Mouse (Mus musculus): ENCODE data around the gene Tyrobp. TPM values are rescaled to one million over a fixed set of nuclear protein-coding genes. Genes with fewer than 3 reads are reported as not detected.

Gene Tyrobp
- polyA plus RNA-seq, 1 experiment from 2014 or later, result 27.1 TPM

DNA sequence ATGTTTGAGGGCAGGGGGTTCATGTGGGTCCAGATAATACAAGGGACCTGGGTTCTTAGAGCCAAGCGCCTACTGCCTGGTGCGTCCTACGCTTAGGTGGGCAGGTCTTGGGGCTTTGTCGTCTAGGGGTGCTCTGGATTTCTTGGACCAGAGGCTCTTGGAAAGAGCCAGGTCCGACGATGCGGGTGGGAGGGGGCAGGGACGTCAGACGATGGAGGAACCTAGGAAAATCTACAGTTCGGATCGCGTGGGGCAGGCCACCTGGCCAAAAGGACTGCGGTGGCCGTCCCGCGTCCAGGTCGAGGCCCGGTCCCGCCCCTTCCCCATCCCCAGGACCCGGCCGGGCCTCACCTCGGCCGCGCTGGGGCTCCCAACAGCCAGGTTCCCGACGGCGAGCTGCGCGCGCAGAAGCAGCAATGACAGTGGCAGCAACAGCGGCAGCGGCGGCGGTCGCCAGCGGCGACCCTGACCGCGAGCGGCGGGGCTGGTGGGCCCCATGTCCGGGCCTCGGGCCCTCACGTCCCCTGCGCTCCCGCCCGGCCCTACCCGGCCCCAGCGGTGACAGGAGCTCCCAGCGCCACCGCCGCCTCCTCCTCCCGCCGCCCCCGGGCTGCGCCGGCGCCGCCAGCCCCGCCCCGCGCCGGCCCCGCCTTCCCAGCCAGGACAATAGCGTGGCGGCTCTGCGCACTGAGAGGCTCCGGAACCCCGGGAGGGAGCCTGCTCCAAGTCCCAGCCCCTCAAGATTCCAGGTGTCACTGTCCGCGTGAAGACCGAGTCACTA is 31.6 kb downstream of the Tyrobp start, which contains the start of gene Aplp1:
Gene Aplp1 (minus strand): TSS at position 565 of the 781 bp plus-strand sequence.
- peak; percentile 70 for ATAC-seq (replicated peaks; ENCODE audit: insufficient number of reproducible peaks, insufficient read depth, low FRiP score, low read depth)
- Histone ChIP-seq H3K4me1 (replicated peaks) (peaks cover 13% of the 10 kb centered on the region), H3K36me3 (no peaks in the 10 kb centered on the region), H3K4me2 (peak within 1 kb of the TSS; percentile 95), H3K9me3 (replicated peaks) (no peaks in the 10 kb centered on the region), H3K4me3 (peak within 1 kb of the TSS; percentile 66), H3K27me3 (peaks cover 73% of the 10 kb centered on the region), H3K9ac (peak within 1 kb of the TSS; percentile 58), H3K27ac (no peak within 1 kb of the TSS)
- WGBS, result under 1% methylated on average over 64 of the region's 72 CpGs

DNA sequence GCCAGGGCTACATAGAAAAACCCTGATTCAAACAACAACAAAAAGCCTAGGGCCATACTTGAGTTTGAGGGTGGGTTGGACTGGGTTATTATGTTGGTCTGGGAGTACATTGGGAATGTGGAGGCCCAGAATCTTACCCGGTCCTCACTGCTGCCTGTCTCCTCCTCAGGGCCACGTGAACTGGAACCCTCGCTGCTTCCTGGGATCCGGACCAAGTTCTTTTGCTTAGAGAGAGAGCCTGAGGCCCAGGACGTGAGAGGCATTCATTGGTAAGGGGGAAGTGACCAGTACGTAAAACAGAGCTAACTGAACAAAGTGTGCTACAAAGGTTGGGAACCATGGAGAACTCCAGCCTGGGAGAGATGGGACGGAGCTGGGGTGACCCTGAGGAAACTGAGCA is 36.7 kb downstream of the Tyrobp start:
- H3K27ac ChIP-seq, result no peak overlapping the region
- H3K9ac ChIP-seq, result no peak overlapping the region
- peaks cover 4% of the 10 kb centered on the region; the same call in 1 of the 2 replicates for H3K4me1 ChIP-seq (replicated peaks)

DNA sequence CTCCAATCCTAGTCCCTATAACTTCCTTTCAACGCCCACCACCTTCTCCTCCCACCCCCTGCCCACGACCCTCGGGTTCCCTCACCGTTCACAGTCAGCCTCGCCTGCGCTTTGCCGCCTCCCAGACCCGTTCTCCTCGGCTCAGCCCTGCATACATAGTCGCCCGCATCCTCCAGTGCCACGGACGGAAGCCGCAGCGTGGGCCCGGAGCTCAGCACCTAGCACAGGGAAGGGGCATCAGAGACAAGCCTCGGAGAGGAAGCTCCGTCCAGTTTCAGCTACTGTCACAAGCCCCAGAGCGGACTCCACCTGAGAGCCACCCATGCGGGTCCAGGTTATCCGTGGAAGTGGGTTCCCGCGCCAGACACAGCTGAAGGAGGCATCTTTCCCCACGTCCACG is 39.8 kb downstream of the Tyrobp start:
- Histone ChIP-seq H3K4me2 (no peak overlapping the region), H3K4me3 (peak overlapping the region; percentile 14; the same call in 1 of the 2 replicates), H3K9me3 (replicated peaks) (no peaks in the 10 kb centered on the region), H3K36me3 (no peaks in the 10 kb centered on the region), H3K9ac (no peak overlapping the region), H3K27me3 (peaks cover 84% of the 10 kb centered on the region), H3K4me1 (replicated peaks) (peaks cover 17% of the 10 kb centered on the region), H3K27ac (no peak overlapping the region)
- WGBS, result 19% methylated on average over 25 of the region's 25 CpGs
- ATAC-seq (replicated peaks; ENCODE audit: insufficient number of reproducible peaks, insufficient read depth, low FRiP score, low read depth), result no peak

More for the DNA sequence above, 36.7 kb downstream of the Tyrobp start:
- ATAC-seq (replicated peaks; ENCODE audit: insufficient number of reproducible peaks, insufficient read depth, low FRiP score, low read depth), result no peak; the same call in 1 of the 2 replicates
- peaks cover 75% of the 10 kb centered on the region for H3K27me3 ChIP-seq
- 64% methylated on average over 7 of the region's 7 CpGs for WGBS
- no peak overlapping the region for H3K4me2 ChIP-seq
- no peak overlapping the region for H3K4me3 ChIP-seq
- no peaks in the 10 kb centered on the region for H3K9me3 ChIP-seq (replicated peaks)
- no peaks in the 10 kb centered on the region for H3K36me3 ChIP-seq

DNA sequence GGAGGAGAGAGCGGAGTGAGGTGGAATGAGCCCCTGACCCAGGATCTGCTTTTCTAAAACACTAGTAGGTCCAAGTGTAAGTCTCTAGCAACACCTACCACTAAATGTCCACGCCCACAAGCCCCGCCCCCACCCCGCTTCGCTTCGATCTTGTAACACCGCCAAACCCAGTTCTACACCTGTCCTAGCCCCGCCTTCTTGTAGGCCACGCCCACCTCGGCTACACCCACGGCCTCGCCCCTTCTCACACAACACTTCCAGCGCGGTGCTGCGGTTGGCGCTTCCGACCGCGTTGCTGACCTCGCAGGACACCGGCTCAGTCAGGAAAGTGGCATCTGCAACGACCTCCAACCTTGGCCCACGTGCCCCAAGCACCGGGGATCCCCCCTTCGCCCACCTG is 40.2 kb downstream of the Tyrobp start:
- Histone ChIP-seq H3K9ac (no peak overlapping the region), H3K27me3 (peaks cover 87% of the 10 kb centered on the region), H3K27ac (no peak overlapping the region), H3K4me3 (peak overlapping the region; percentile 14; the same call in 1 of the 2 replicates), H3K4me2 (peak overlapping the region; percentile 34), H3K9me3 (replicated peaks) (no peaks in the 10 kb centered on the region), H3K4me1 (replicated peaks) (peaks cover 17% of the 10 kb centered on the region), H3K36me3 (no peaks in the 10 kb centered on the region)
- no peak for ATAC-seq (replicated peaks; ENCODE audit: insufficient number of reproducible peaks, insufficient read depth, low FRiP score, low read depth)
- WGBS, result 3% methylated on average over 25 of the region's 25 CpGs

DNA sequence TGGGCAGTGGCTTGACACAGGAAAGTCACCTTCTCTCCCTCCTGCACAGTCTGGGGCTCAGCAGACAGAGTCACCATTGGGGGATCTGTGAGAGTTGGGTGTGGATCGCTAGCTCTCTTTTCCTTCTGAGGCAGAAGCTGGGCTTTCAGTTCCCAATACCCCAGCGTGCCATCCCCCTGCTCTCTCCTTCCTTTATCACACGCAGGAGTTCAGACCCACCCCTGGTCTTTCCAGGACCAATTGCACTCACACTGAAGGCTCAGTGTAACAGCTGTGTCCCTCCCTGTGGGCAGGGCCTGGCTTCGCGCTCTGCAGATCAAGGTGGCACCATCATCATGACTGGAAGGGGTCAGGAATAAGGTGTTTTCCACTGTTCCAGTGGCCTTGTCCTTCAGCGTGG is 40.7 kb downstream of the Tyrobp start:
- no peaks in the 10 kb centered on the region for H3K9me3 ChIP-seq (replicated peaks)
- peaks cover 92% of the 10 kb centered on the region for H3K27me3 ChIP-seq
- H3K4me1 ChIP-seq (replicated peaks), result peaks cover 17% of the 10 kb centered on the region
- no peak overlapping the region for H3K9ac ChIP-seq
- WGBS, result 14% methylated on average over 6 of the region's 6 CpGs
- ATAC-seq (replicated peaks; ENCODE audit: insufficient number of reproducible peaks, insufficient read depth, low FRiP score, low read depth), result no peak
- no peak overlapping the region for H3K27ac ChIP-seq
- H3K4me2 ChIP-seq, result no peak overlapping the region
- no peak overlapping the region for H3K4me3 ChIP-seq
- no peaks in the 10 kb centered on the region for H3K36me3 ChIP-seq

DNA sequence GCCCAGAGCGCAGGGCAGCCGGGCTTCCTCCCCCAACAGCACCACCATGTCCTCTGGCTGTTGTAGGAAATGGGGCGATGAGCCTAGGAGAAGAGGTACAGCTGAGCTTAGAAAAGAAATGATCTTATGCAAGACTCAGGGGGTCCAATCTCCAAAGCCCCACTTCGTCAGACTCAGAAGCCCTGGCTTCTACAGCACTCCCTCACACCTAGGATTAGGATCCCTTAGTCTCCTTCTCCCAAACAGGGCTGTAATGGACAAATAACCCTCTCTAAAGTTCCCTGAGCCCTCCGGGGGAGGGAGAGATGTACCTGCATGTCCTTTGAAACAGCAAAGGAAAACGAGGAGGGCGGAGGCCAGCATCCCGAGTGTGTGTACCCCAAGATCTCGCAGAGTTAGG is 42.9 kb downstream of the Tyrobp start:
- peaks cover 96% of the 10 kb centered on the region for H3K27me3 ChIP-seq
- peaks cover 17% of the 10 kb centered on the region for H3K4me1 ChIP-seq (replicated peaks)
- no peak overlapping the region for H3K9ac ChIP-seq
- no peak overlapping the region for H3K4me2 ChIP-seq
- 0 out of 2 replicates have a peak overlapping the region, but pooled peaks have one; percentile 13 for H3K4me3 ChIP-seq
- no peak overlapping the region for H3K27ac ChIP-seq
- ATAC-seq (replicated peaks; ENCODE audit: insufficient number of reproducible peaks, insufficient read depth, low FRiP score, low read depth), result no peak
- H3K36me3 ChIP-seq, result no peaks in the 10 kb centered on the region
- WGBS, result under 1% methylated on average over 9 of the region's 9 CpGs
- H3K9me3 ChIP-seq (replicated peaks), result no peaks in the 10 kb centered on the region

DNA sequence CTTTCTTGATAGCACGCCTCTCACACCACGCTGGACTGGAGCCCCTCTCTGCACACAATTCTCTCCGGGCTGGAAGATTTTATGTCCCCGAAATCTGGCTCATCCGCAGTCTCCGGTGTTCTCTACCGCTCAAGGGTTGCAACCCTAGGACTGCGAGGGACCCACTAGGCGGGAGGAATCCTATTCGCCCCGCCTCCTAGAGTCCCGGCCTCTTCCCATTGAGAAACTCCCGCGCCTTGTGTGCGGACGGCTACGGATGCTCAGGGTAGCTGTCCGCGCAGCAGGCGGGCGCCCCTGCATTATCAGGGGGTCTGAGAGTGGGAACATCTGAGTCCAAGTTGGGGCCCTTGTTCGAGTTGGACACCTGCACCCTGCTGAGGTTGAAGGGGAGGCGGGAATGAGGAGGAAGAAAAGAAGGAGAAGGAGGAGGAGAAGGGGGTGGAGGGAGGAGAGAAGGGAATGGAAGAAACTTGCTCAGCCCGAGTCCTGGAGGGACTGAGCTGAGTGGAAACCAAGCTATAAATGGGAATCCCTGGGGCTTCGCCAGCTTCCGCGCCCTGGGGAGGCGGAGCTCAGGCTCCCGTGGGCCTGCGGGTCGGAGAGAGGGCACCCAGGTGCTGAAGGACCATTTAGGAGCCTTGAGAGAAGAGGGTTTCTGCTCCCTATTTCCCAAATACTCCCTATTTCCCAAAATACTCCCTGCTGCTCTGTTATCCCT is 43.5 kb downstream of the Tyrobp start:
- Histone ChIP-seq H3K4me2 (peak overlapping the region; percentile 42), H3K9ac (no peak overlapping the region), H3K27me3 (peaks cover 98% of the 10 kb centered on the region), H3K4me3 (0 out of 2 replicates have a peak overlapping the region, but pooled peaks have one; percentile 13), H3K27ac (no peak overlapping the region), H3K36me3 (no peaks in the 10 kb centered on the region), H3K9me3 (replicated peaks) (no peaks in the 10 kb centered on the region), H3K4me1 (replicated peaks) (peaks cover 17% of the 10 kb centered on the region)
- ATAC-seq (replicated peaks; ENCODE audit: insufficient number of reproducible peaks, insufficient read depth, low FRiP score, low read depth), result no peak
- WGBS, result under 1% methylated on average over 31 of the region's 31 CpGs

DNA sequence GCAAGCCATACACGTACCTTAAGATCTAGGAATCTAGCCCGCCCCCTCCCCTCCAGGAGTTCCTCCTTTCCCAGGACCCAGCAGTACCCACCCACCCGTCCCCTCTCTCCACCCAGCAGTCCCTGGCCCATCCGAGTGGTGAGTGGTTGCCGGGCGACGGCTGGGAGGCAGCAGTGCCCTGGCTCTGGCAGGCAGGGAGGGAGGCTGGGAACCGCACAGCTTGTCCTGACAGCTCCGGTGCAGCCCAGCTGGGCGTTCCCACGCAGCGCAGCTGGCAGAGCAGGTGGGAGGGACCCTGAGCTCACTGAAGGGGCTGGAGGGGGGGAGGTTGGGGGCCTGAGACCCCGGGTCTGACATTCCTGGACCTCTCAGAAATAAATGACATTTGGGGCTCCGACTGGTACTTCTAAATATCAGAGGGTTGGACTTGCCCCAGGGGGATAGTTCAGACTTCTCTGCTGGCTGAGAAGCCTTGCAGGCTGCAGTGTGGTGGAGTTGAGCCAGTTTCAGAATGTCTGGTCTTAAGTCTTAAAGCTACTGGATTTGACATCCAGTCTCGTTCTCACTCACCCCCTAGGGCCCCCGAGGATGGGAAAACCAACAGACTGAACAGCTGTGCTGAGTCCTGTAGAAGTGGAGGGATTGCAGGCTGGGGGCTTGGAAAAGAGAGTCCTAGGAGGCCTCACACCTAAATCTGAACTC is 44.2 kb downstream of the Tyrobp start, which contains the start of the genes Kirrel2 and Nphs1:
Gene Kirrel2 (minus strand): TSS at position 62 of the 702 bp plus-strand sequence.
Gene Nphs1 (plus strand): TSS at position 687 of the 702 bp plus-strand sequence.
- peaks cover 17% of the 10 kb centered on the region for H3K4me1 ChIP-seq (replicated peaks)
- no peak within 1 kb of the TSS for H3K9ac ChIP-seq
- no peaks in the 10 kb centered on the region for H3K9me3 ChIP-seq (replicated peaks)
- H3K27me3 ChIP-seq, result peaks cover 98% of the 10 kb centered on the region
- no peaks in the 10 kb centered on the region for H3K36me3 ChIP-seq
- ATAC-seq (replicated peaks; ENCODE audit: insufficient number of reproducible peaks, insufficient read depth, low FRiP score, low read depth), result no peak
- 0 out of 2 replicates have a peak within 1 kb of the TSS, but pooled peaks have one; percentile 13 for H3K4me3 ChIP-seq
- H3K4me2 ChIP-seq, result peak within 1 kb of the TSS; percentile 42
- no peak within 1 kb of the TSS for H3K27ac ChIP-seq
- WGBS, result 2% methylated on average over 16 of the region's 16 CpGs

DNA sequence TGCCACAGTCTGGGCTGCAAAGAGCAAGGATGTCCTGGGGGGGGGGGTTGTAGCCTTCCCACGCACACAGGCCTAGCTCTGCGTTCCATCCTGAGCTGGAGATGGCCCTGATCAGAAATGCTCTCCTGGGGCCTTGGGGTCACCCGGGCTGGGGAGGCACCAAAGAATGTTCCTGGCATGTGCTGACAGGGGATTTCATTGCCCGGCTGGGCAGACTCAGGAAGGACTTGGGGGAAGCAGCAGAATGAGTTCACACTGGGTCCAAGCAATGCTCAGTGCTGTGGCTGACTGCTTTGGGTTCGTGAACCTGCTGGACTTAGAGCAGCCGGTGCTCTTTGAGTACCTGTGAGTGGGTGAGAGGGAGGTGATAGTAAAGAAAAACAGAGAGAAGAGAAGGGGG is 45.9 kb downstream of the Tyrobp start:
- 23% methylated on average over 6 of the region's 6 CpGs for WGBS
- ATAC-seq (replicated peaks; ENCODE audit: insufficient number of reproducible peaks, insufficient read depth, low FRiP score, low read depth), result no peak

DNA sequence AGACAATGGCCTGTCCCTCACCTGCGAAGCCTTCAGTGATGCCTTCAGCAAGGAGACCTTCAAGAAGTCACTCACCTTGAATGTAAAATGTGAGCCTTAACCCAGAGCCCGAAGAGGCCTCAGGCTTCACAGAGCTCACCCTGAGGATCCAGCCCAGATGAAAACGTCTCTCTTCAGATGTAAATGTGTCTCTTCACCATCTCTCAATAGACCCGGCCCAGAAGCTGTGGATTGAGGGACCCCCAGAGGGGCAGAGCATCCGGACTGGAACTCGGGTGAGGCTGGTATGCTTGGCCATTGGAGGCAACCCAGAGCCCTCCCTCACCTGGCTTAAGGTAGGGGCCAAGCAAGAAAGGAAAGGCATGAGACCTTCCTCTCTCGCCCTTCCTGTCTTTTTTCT is 50.0 kb downstream of the Tyrobp start:
- 32% methylated on average over 7 of the region's 7 CpGs for WGBS
- Histone ChIP-seq H3K27me3 (peaks cover 96% of the 10 kb centered on the region), H3K36me3 (no peaks in the 10 kb centered on the region), H3K4me2 (no peak overlapping the region), H3K4me3 (no peak overlapping the region), H3K9me3 (replicated peaks) (no peaks in the 10 kb centered on the region), H3K4me1 (replicated peaks) (peaks cover 5% of the 10 kb centered on the region; the same call in 1 of the 2 replicates), H3K9ac (no peak overlapping the region), H3K27ac (no peak overlapping the region)
- ATAC-seq (replicated peaks; ENCODE audit: insufficient number of reproducible peaks, insufficient read depth, low FRiP score, low read depth), result no peak

More for the DNA sequence above, 45.9 kb downstream of the Tyrobp start:
- no peaks in the 10 kb centered on the region for H3K9me3 ChIP-seq (replicated peaks)
- no peak overlapping the region for H3K9ac ChIP-seq
- peaks cover 12% of the 10 kb centered on the region for H3K4me1 ChIP-seq (replicated peaks)
- H3K27ac ChIP-seq, result no peak overlapping the region
- H3K4me3 ChIP-seq, result no peak overlapping the region
- H3K4me2 ChIP-seq, result no peak overlapping the region
- H3K27me3 ChIP-seq, result peaks cover 97% of the 10 kb centered on the region
- H3K36me3 ChIP-seq, result no peaks in the 10 kb centered on the region

DNA sequence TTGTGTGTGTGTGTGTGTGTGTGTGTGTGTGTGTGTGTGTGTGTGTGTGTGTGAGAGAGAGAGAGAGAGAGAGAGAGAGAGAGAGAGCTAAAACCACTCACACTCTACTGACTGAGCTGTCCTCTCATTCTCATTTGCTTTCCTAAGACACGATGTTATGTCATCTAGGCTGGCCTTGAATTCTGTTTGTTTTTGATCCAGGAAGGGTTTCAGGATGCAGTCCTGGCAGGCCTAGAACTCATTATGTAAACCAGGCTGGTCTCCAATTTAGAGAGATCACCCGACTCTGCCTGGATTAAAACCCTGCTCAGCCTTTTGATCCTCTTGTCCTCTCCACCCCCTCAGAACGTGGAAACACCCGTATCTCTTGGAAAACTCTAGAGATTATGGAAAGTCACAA is 50.4 kb downstream of the Tyrobp start:
- H3K9me3 ChIP-seq (replicated peaks), result no peaks in the 10 kb centered on the region
- peaks cover 5% of the 10 kb centered on the region; the same call in 1 of the 2 replicates for H3K4me1 ChIP-seq (replicated peaks)
- H3K9ac ChIP-seq, result no peak overlapping the region
- no peaks in the 10 kb centered on the region for H3K36me3 ChIP-seq
- WGBS, result 23% methylated on average over 4 of the region's 4 CpGs
- no peak overlapping the region for H3K4me2 ChIP-seq
- H3K27ac ChIP-seq, result no peak overlapping the region
- ATAC-seq (replicated peaks; ENCODE audit: insufficient number of reproducible peaks, insufficient read depth, low FRiP score, low read depth), result no peak
- H3K27me3 ChIP-seq, result peaks cover 93% of the 10 kb centered on the region
- no peak overlapping the region for H3K4me3 ChIP-seq
